Mouse (Mus musculus) intestine, embryonic 16.5 days (tissue): ENCODE measurements at regions not wholly inside any gene's neighbourhood (a gene's known extent, or its start where the extent isn't known, plus 50 kb on each side); places are given as distances from the start of the nearest gene placed in this dataset.

Experiments used
- ATAC-seq: fragments of 200-750 bp; cut with Nextera tagmentation; 2 replicates; pipeline ENCODE4 v1.8.0; 2017; ENCODE audit warnings: moderate TSS enrichment, moderate library complexity
- H3K27ac ChIP-seq: fragments of 300-500 bp; sonication (generic); 2 replicates; pipeline ENCODE4 v1.5.1; 2014; ENCODE audit warnings: mild to moderate bottlenecking, low read length
- H3K27me3 ChIP-seq: fragments of 300-500 bp; sonication (generic); replicated peaks from 2 replicates; pipeline ENCODE4 v1.6.1; 2014; ENCODE audit warnings: low read length, control low read depth, mixed read lengths; ENCODE audit not compliant: control insufficient read depth, insufficient read depth
- H3K36me3 ChIP-seq: fragments of 300-500 bp; sonication (generic); 2 replicates; pipeline ENCODE4 v1.6.1; 2014; ENCODE audit warnings: low read length, control low read depth; ENCODE audit not compliant: control insufficient read depth, insufficient read depth
- H3K4me1 ChIP-seq: fragments of 300-500 bp; sonication (generic); 2 replicates; pipeline ENCODE4 v1.6.1; 2014; ENCODE audit warnings: low read length, control low read depth, mixed read lengths; ENCODE audit not compliant: control insufficient read depth, insufficient read depth
- H3K4me2 ChIP-seq: fragments of 300-500 bp; sonication (generic); 2 replicates; pipeline ENCODE4 v1.6.1; 2014; ENCODE audit warnings: low read depth, low read length, control low read depth
- H3K4me3 ChIP-seq: fragments of 300-500 bp; sonication (generic); 2 replicates; pipeline ENCODE4 v1.5.1; 2014; ENCODE audit warnings: mild to moderate bottlenecking, low read length
- H3K9ac ChIP-seq: fragments of 300-500 bp; sonication (generic); 2 replicates; pipeline ENCODE4 v1.6.1; 2014; ENCODE audit warnings: low read depth, low read length
- H3K9me3 ChIP-seq: fragments of 300-500 bp; sonication (generic); 2 replicates; pipeline ENCODE4 v1.6.1; 2016; ENCODE audit warnings: low read length, control low read depth; ENCODE audit not compliant: control insufficient read depth
- WGBS: fragments of 180-500 bp; shearing (Covaris S2); extraction: QIAGEN DNeasy Blood & Tissue Kit; methylation state at CpG from one replicate; pipeline ENCODE4 v1.1.7; 2014; 5-methylcytosine and 5-hydroxymethylcytosine counted together

- Histone ChIP-seq H3K4me1 (no peaks in the 10 kb centered on the region), H3K27ac (no peak overlapping the region), H3K4me3 (no peak overlapping the region), H3K9ac (no peak overlapping the region), H3K9me3 (no peaks in the 10 kb centered on the region), H3K36me3 (no peaks in the 10 kb centered on the region), H3K4me2 (no peak overlapping the region), H3K27me3 (no peaks in the 10 kb centered on the region)
- WGBS: 85% methylated on average over 2 of the region's 2 CpGs
- no peak for ATAC-seq
Measured at GRCm38 (mm10) chr1:146337049-146337448, 157.5 kb upstream of the Brinp3 start.

DNA sequence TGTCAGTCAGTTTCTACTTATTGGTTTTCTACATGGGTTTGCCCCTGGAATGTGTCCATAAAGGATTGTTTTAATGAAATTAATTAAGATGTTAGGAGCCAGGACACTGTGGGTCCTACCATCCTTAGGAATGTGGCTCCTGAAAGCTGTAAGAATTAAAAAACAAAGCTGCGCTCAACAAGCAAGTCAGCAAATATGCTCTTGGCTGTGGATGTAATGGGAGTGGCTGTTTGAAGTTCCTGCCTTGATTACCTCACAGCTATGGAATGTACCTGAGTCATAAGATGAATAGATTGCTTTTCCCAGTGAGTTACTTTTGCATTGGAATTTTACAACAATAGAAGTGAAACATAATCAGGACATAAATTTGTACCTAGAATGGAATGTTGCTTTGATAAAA, 137.6 kb upstream of the Brinp3 start:
- H3K4me1 ChIP-seq: no peaks in the 10 kb centered on the region
- H3K9me3 ChIP-seq: no peaks in the 10 kb centered on the region
- H3K27ac ChIP-seq: no peak overlapping the region
- H3K9ac ChIP-seq: no peak overlapping the region
- H3K36me3 ChIP-seq: no peaks in the 10 kb centered on the region
- no peak overlapping the region for H3K4me3 ChIP-seq
- no peaks in the 10 kb centered on the region for H3K27me3 ChIP-seq
- ATAC-seq: peak; percentile 81
- H3K4me2 ChIP-seq: no peak overlapping the region
- WGBS: 67% methylated on average over 1 of the region's 1 CpGs

GRCm38 (mm10) chr1:146358301-146358700, 136.3 kb upstream of the Brinp3 start:
- Histone ChIP-seq H3K36me3 (no peaks in the 10 kb centered on the region), H3K4me2 (no peak overlapping the region), H3K4me3 (no peak overlapping the region), H3K9ac (no peak overlapping the region), H3K27ac (no peak overlapping the region), H3K27me3 (no peaks in the 10 kb centered on the region), H3K4me1 (no peaks in the 10 kb centered on the region), H3K9me3 (no peaks in the 10 kb centered on the region)
- ATAC-seq: no peak

DNA sequence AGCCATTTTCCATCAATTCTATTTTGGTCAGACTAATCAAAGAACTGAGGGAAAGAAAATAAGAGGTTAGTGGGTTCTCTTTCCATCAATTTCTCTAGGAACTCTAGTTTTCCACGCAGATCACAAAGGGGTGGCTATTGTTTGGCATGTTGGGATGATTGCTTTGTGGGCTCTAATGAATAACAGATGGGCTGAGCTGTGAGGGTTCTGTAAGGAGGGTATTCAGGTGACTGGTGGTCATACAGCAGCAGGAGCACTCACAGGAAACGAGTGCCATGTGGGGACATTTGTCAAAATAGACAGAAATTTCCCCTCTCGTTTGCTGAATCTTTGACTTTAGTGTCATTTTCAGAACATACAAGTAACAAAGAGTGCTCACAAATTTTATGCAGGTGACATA, 134.9 kb upstream of the Brinp3 start:
- H3K4me3 ChIP-seq: no peak overlapping the region
- ATAC-seq: no peak
- H3K9me3 ChIP-seq: no peaks in the 10 kb centered on the region
- H3K27ac ChIP-seq: no peak overlapping the region
- H3K4me1 ChIP-seq: no peaks in the 10 kb centered on the region
- no peak overlapping the region for H3K9ac ChIP-seq
- no peak overlapping the region for H3K4me2 ChIP-seq
- no peaks in the 10 kb centered on the region for H3K27me3 ChIP-seq
- 52% methylated on average over 3 of the region's 3 CpGs for WGBS
- H3K36me3 ChIP-seq: no peaks in the 10 kb centered on the region

DNA sequence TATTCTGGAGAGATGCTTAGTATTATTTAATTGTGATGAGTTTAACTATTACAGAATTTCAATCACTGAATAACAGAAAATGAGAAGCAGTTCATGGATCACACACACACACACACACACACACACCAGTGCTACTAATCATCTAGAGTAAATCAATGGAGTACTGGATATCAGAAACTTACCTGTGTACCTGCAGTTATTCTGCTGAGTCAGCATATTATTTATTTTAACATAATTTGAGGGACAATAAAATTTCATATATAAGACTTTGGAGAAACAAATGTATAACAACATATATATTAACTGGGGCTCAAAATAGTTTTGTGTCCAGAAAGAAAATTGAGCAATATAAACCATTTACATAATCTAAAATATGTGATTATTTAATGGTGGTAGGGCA, 134.4 kb upstream of the Brinp3 start:
- Histone ChIP-seq H3K9ac (no peak overlapping the region), H3K27ac (no peak overlapping the region), H3K4me3 (no peak overlapping the region), H3K9me3 (no peaks in the 10 kb centered on the region), H3K27me3 (no peaks in the 10 kb centered on the region), H3K4me1 (no peaks in the 10 kb centered on the region), H3K36me3 (no peaks in the 10 kb centered on the region), H3K4me2 (no peak overlapping the region)
- ATAC-seq: no peak

DNA sequence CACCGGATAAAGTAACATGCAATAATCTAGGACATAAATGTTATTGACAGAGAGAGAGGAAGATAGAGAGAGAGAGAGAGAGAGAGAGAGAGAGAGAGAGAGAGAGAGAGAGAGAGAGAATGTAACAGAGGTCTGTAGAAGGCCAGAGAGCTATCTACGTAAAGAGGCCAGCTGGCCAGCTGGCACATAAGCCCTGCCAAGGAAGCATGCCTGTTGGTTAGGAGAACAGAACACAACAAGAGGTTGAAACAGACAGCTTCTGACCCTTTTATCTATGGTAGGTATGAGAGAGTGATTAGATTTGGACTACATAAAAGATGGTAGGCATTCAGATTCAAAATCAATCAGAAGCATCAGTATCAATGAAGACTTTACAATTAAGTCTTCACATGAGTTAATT, 130.8 kb upstream of the Brinp3 start:
- Histone ChIP-seq H3K9me3 (no peaks in the 10 kb centered on the region), H3K36me3 (no peaks in the 10 kb centered on the region), H3K4me2 (no peak overlapping the region), H3K4me3 (no peak overlapping the region), H3K9ac (no peak overlapping the region), H3K27ac (no peak overlapping the region), H3K27me3 (no peaks in the 10 kb centered on the region), H3K4me1 (no peaks in the 10 kb centered on the region)
- WGBS: 85% methylated on average over 2 of the region's 2 CpGs
- no peak for ATAC-seq
